Mouse (Mus musculus) kidney, adult 2 months (tissue): ENCODE data around the gene Thsd7a. TPM values are rescaled to one million over a fixed set of nuclear protein-coding genes. Genes with fewer than 3 reads are reported as not detected.
A peak's percentile ranks its signal among the peaks of the same experiment; 100 is the strongest.

Source experiments
- DNase-seq: peaks from one replicate; pipeline ENCODE4 v3.0.0; 2021
- H3K27ac ChIP-seq: fragments of 200-500 bp; 2 replicates; pipeline ENCODE4 v1.5.1; 2012; ENCODE audit warnings: low read depth, low read length, control low read depth, inconsistent platforms; ENCODE audit not compliant: insufficient read depth
- H3K27me3 ChIP-seq: fragments of 200-500 bp; replicated peaks from 2 replicates; pipeline ENCODE4 v1.6.1; 2012; ENCODE audit warnings: mild to moderate bottlenecking, moderate library complexity, low read length, inconsistent platforms; ENCODE audit not compliant: control insufficient read depth, insufficient read depth
- H3K36me3 ChIP-seq: fragments of 200-500 bp; 2 replicates; pipeline ENCODE4 v1.6.1; 2012; ENCODE audit warnings: mild to moderate bottlenecking, moderate library complexity, low read length, inconsistent platforms; ENCODE audit not compliant: control insufficient read depth, insufficient read depth
- H3K4me1 ChIP-seq: fragments of 200-500 bp; 2 replicates; pipeline ENCODE4 v1.6.1; 2011; ENCODE audit warnings: low read length; ENCODE audit not compliant: control insufficient read depth, insufficient read depth
- H3K4me3 ChIP-seq: fragments of 200-500 bp; 2 replicates; pipeline ENCODE4 v1.5.1; 2011; ENCODE audit warnings: mild to moderate bottlenecking, low read depth, low read length, control low read depth; ENCODE audit not compliant: insufficient read depth
- CTCF ChIP-seq: fragments of 200-500 bp; conservative IDR thresholded peaks from 2 replicates; pipeline ENCODE4 v1.5.1; 2011; ENCODE audit warnings: low read depth, mild to moderate bottlenecking, control low read depth, low read length, moderate library complexity, mixed read lengths; ENCODE audit not compliant: insufficient read depth, insufficient read length
- POLR2A ChIP-seq: fragments of 200-500 bp; IDR thresholded peaks from one replicate; pipeline ENCODE4 v1.6.1; 2011; ENCODE audit warnings: low read depth, low read length, control low read depth
- WGBS: fragments of 180-500 bp; shearing (Covaris S2); methylation state at CpG from one replicate; pipeline ENCODE4 v1.1.7; 2018; 5-methylcytosine and 5-hydroxymethylcytosine counted together
- polyA plus RNA-seq: library from polyadenylated mRNA; depleted of rRNA; stranded (reverse); fragments of >200 nt; gene quantifications from 2 replicates; pipeline ENCODE4 v1.2.3, GENCODE M21; 2012; rRNA removed

Thsd7a gene
- 3.9 and 5.7 TPM in 2 replicates for polyA plus RNA-seq

GRCm38 (mm10) chr6:12748787-12749530, at the start of gene Thsd7a:
Gene Thsd7a, minus strand, starts transcription at chr6:12749410.
- H3K27me3 ChIP-seq: peaks cover 2% of the 10 kb centered on the region; the same call in 1 of the 2 replicates
- no peaks in the 10 kb centered on the region for H3K4me1 ChIP-seq
- TF ChIP-seq CTCF (no peak), POLR2A (no peak)
- no peaks in the 10 kb centered on the region for H3K36me3 ChIP-seq
- under 1% methylated on average over 56 of the region's 56 CpGs for WGBS
- peak within 1 kb of the TSS; percentile 61 for H3K4me3 ChIP-seq
- H3K27ac ChIP-seq: peak within 1 kb of the TSS; percentile 38; the same call in 1 of the 2 replicates
- peak; percentile 39 for DNase-seq

GRCm38 (mm10) chr6:12787129-12787528, 37.9 kb upstream of the Thsd7a start:
- Histone ChIP-seq H3K4me3 (no peak overlapping the region), H3K27me3 (no peaks in the 10 kb centered on the region), H3K27ac (no peak overlapping the region), H3K4me1 (no peaks in the 10 kb centered on the region), H3K36me3 (no peaks in the 10 kb centered on the region)
- WGBS: 62% methylated on average over 2 of the region's 2 CpGs
- TF ChIP-seq POLR2A (no peak), CTCF (no peak)
- DNase-seq: no peak

GRCm38 (mm10) chr6:12786378-12786982, 37.3 kb upstream of the Thsd7a start:
- no peaks in the 10 kb centered on the region for H3K27me3 ChIP-seq
- H3K4me3 ChIP-seq: no peak overlapping the region
- WGBS: 52% methylated on average over 2 of the region's 2 CpGs
- H3K4me1 ChIP-seq: no peaks in the 10 kb centered on the region
- no peaks in the 10 kb centered on the region for H3K36me3 ChIP-seq
- TF ChIP-seq POLR2A (no peak), CTCF (no peak)
- DNase-seq: no peak
- H3K27ac ChIP-seq: no peak overlapping the region

GRCm38 (mm10) chr6:12784918-12785618, 35.9 kb upstream of the Thsd7a start:
- 86% methylated on average over 8 of the region's 8 CpGs for WGBS
- Histone ChIP-seq H3K4me3 (no peak overlapping the region), H3K27ac (no peak overlapping the region), H3K4me1 (no peaks in the 10 kb centered on the region), H3K27me3 (no peaks in the 10 kb centered on the region), H3K36me3 (no peaks in the 10 kb centered on the region)
- DNase-seq: no peak
- no peak for TF ChIP-seq POLR2A
- no peak for TF ChIP-seq CTCF

- Histone ChIP-seq H3K4me3 (no peak overlapping the region), H3K4me1 (no peaks in the 10 kb centered on the region), H3K36me3 (no peaks in the 10 kb centered on the region), H3K27ac (no peak overlapping the region), H3K27me3 (no peaks in the 10 kb centered on the region)
- no peak for TF ChIP-seq CTCF
- no peak for TF ChIP-seq POLR2A
- no peak for DNase-seq
- 64% methylated on average over 2 of the region's 2 CpGs for WGBS
Observed at GRCm38 (mm10) chr6:12772799-12773198, 23.6 kb upstream of the Thsd7a start.

- no peak overlapping the region for H3K27ac ChIP-seq
- no peaks in the 10 kb centered on the region for H3K27me3 ChIP-seq
- DNase-seq: no peak
- no peaks in the 10 kb centered on the region for H3K4me1 ChIP-seq
- TF ChIP-seq POLR2A (no peak), CTCF (no peak)
- no peaks in the 10 kb centered on the region for H3K36me3 ChIP-seq
- WGBS: 83% methylated on average over 6 of the region's 6 CpGs
- no peak overlapping the region for H3K4me3 ChIP-seq
Observed at GRCm38 (mm10) chr6:12765191-12765590, 16.0 kb upstream of the Thsd7a start.

GRCm38 (mm10) chr6:12764606-12765005, 15.4 kb upstream of the Thsd7a start:
- Histone ChIP-seq H3K4me1 (no peaks in the 10 kb centered on the region), H3K27ac (no peak overlapping the region), H3K4me3 (no peak overlapping the region), H3K27me3 (no peaks in the 10 kb centered on the region), H3K36me3 (no peaks in the 10 kb centered on the region)
- 92% methylated on average over 1 of the region's 1 CpGs for WGBS
- no peak for DNase-seq
- TF ChIP-seq CTCF (no peak), POLR2A (no peak)
